Mouse (Mus musculus) limb, embryonic 10.5 days (tissue): ENCODE data around the gene Ccl2. TPM values are rescaled to one million over a fixed set of nuclear protein-coding genes. Genes with fewer than 3 reads are reported as not detected.

Experiments used
- DNase-seq: peaks from one replicate; pipeline ENCODE4 v3.0.0-alpha.2; 2017; ENCODE audit warnings: low spot score
- H3K27ac ChIP-seq: fragments of 300-500 bp; sonication (generic); 2 replicates; pipeline ENCODE4 v1.5.1; 2016; ENCODE audit warnings: mild to moderate bottlenecking
- H3K27me3 ChIP-seq: fragments of 300-500 bp; sonication (generic); 2 replicates; pipeline ENCODE4 v1.6.1; 2016; ENCODE audit warnings: low read depth, mild to moderate bottlenecking; ENCODE audit not compliant: poor library complexity, severe bottlenecking
- H3K36me3 ChIP-seq: fragments of 300-500 bp; sonication (generic); 2 replicates; pipeline ENCODE4 v1.6.1; 2016; ENCODE audit warnings: mild to moderate bottlenecking, moderate library complexity
- H3K4me1 ChIP-seq: fragments of 300-500 bp; sonication (generic); 2 replicates; pipeline ENCODE4 v1.6.1; 2016
- H3K4me3 ChIP-seq: fragments of 300-500 bp; sonication (generic); 2 replicates; pipeline ENCODE4 v1.5.1; 2016; ENCODE audit warnings: mild to moderate bottlenecking, moderate library complexity
- H3K9me3 ChIP-seq: fragments of 300-500 bp; sonication (generic); replicated peaks from 2 replicates; pipeline ENCODE4 v1.6.1; 2016; ENCODE audit warnings: mild to moderate bottlenecking
- WGBS: fragments of 180-500 bp; shearing (Covaris S2); methylation state at CpG from one replicate; pipeline ENCODE4 v1.1.7; 2016; 5-methylcytosine and 5-hydroxymethylcytosine counted together
- polyA plus RNA-seq: library from polyadenylated mRNA; unstranded; fragments of >200 nt; fragmentation: Nextera tagmentation; extraction: Ambion mirVana; gene quantifications from 2 replicates; pipeline ENCODE4 v1.2.1, GENCODE M21; 2016

Ccl2 gene
- polyA plus RNA-seq, 1 experiment from 2014 or later: not detected

- H3K27me3 ChIP-seq: no peaks in the 10 kb centered on the region
- no peaks in the 10 kb centered on the region for H3K36me3 ChIP-seq
- 96% methylated on average over 4 of the region's 4 CpGs for WGBS
- H3K27ac ChIP-seq: no peak overlapping the region
- no peaks in the 10 kb centered on the region for H3K9me3 ChIP-seq
- no peak overlapping the region for H3K4me3 ChIP-seq
- DNase-seq: no peak
- no peaks in the 10 kb centered on the region for H3K4me1 ChIP-seq
Measured at GRCm38 (mm10) chr11:82041671-82042080, 6.3 kb downstream of the Ccl2 start.

- DNase-seq: no peak
- no peak within 1 kb of the TSS for H3K27ac ChIP-seq
- no peaks in the 10 kb centered on the region for H3K27me3 ChIP-seq
- H3K9me3 ChIP-seq: no peaks in the 10 kb centered on the region
- peaks cover 6% of the 10 kb centered on the region for H3K4me1 ChIP-seq
- H3K4me3 ChIP-seq: no peak within 1 kb of the TSS
- no peaks in the 10 kb centered on the region for H3K36me3 ChIP-seq
- WGBS: 84% methylated on average over 3 of the region's 3 CpGs
Measured at GRCm38 (mm10) chr11:82045471-82045870, 10.1 kb downstream of the Ccl2 start, which contains the start of gene Ccl7. Gene Ccl7, plus strand, starts transcription at chr11:82045712.

GRCm38 (mm10) chr11:82047746-82048415 lies 12.5 kb downstream of the Ccl2 start:
- Histone ChIP-seq H3K4me3 (no peak overlapping the region), H3K9me3 (no peaks in the 10 kb centered on the region), H3K27ac (no peak overlapping the region), H3K27me3 (no peaks in the 10 kb centered on the region), H3K36me3 (no peaks in the 10 kb centered on the region), H3K4me1 (peaks cover 6% of the 10 kb centered on the region)
- DNase-seq: peak; percentile 73
- WGBS: 23% methylated on average over 6 of the region's 6 CpGs

GRCm38 (mm10) chr11:82053849-82054248 lies 18.5 kb downstream of the Ccl2 start:
- Histone ChIP-seq H3K27me3 (no peaks in the 10 kb centered on the region), H3K4me3 (no peak overlapping the region), H3K4me1 (peaks cover 10% of the 10 kb centered on the region; the same call in 1 of the 2 replicates), H3K9me3 (no peaks in the 10 kb centered on the region), H3K36me3 (no peaks in the 10 kb centered on the region), H3K27ac (no peak overlapping the region)
- 90% methylated on average over 7 of the region's 7 CpGs for WGBS
- no peak for DNase-seq

- peaks cover 10% of the 10 kb centered on the region; the same call in 1 of the 2 replicates for H3K4me1 ChIP-seq
- H3K27me3 ChIP-seq: no peaks in the 10 kb centered on the region
- no peak within 1 kb of the TSS for H3K4me3 ChIP-seq
- no peaks in the 10 kb centered on the region for H3K9me3 ChIP-seq
- DNase-seq: no peak
- no peaks in the 10 kb centered on the region for H3K36me3 ChIP-seq
- 86% methylated on average over 6 of the region's 6 CpGs for WGBS
- H3K27ac ChIP-seq: no peak within 1 kb of the TSS
Measured at GRCm38 (mm10) chr11:82057646-82058045, 22.3 kb downstream of the Ccl2 start, which contains the start of gene Ccl11. Gene Ccl11, plus strand, starts transcription at chr11:82057823.

- Histone ChIP-seq H3K27ac (no peak overlapping the region), H3K36me3 (no peaks in the 10 kb centered on the region), H3K4me1 (no peaks in the 10 kb centered on the region), H3K27me3 (no peaks in the 10 kb centered on the region), H3K4me3 (no peak overlapping the region), H3K9me3 (no peaks in the 10 kb centered on the region)
- no peak for DNase-seq
- 73% methylated on average over 3 of the region's 3 CpGs for WGBS
Measured at GRCm38 (mm10) chr11:82062226-82062625, 26.9 kb downstream of the Ccl2 start.

- no peak for DNase-seq
- WGBS: 91% methylated on average over 2 of the region's 2 CpGs
- Histone ChIP-seq H3K27me3 (no peaks in the 10 kb centered on the region), H3K36me3 (no peaks in the 10 kb centered on the region), H3K4me1 (no peaks in the 10 kb centered on the region), H3K4me3 (no peak overlapping the region), H3K27ac (no peak overlapping the region), H3K9me3 (no peaks in the 10 kb centered on the region)
Measured at GRCm38 (mm10) chr11:82063454-82063853, 28.1 kb downstream of the Ccl2 start.

GRCm38 (mm10) chr11:82066953-82067571 lies 31.7 kb downstream of the Ccl2 start:
- WGBS: 88% methylated on average over 7 of the region's 7 CpGs
- Histone ChIP-seq H3K4me1 (no peaks in the 10 kb centered on the region), H3K9me3 (no peaks in the 10 kb centered on the region), H3K27ac (no peak overlapping the region), H3K36me3 (no peaks in the 10 kb centered on the region), H3K4me3 (no peak overlapping the region), H3K27me3 (no peaks in the 10 kb centered on the region)
- DNase-seq: no peak

GRCm38 (mm10) chr11:82071076-82071475 lies 35.7 kb downstream of the Ccl2 start:
- H3K9me3 ChIP-seq: no peaks in the 10 kb centered on the region
- H3K4me1 ChIP-seq: no peaks in the 10 kb centered on the region
- no peak overlapping the region for H3K4me3 ChIP-seq
- no peak for DNase-seq
- 88% methylated on average over 3 of the region's 3 CpGs for WGBS
- no peaks in the 10 kb centered on the region for H3K27me3 ChIP-seq
- no peaks in the 10 kb centered on the region for H3K36me3 ChIP-seq
- no peak overlapping the region for H3K27ac ChIP-seq

- WGBS: 67% methylated on average over 1 of the region's 1 CpGs
- DNase-seq: no peak
- no peaks in the 10 kb centered on the region for H3K27me3 ChIP-seq
- H3K27ac ChIP-seq: no peak overlapping the region
- H3K36me3 ChIP-seq: no peaks in the 10 kb centered on the region
- no peaks in the 10 kb centered on the region for H3K4me1 ChIP-seq
- no peaks in the 10 kb centered on the region for H3K9me3 ChIP-seq
- no peak overlapping the region for H3K4me3 ChIP-seq
Measured at GRCm38 (mm10) chr11:82072374-82072773, 37.0 kb downstream of the Ccl2 start.

GRCm38 (mm10) chr11:82072984-82073383 lies 37.6 kb downstream of the Ccl2 start:
- Histone ChIP-seq H3K36me3 (no peaks in the 10 kb centered on the region), H3K27ac (no peak overlapping the region)
- 85% methylated on average over 3 of the region's 3 CpGs for WGBS

GRCm38 (mm10) chr11:82073686-82074085 lies 38.3 kb downstream of the Ccl2 start:
- no peaks in the 10 kb centered on the region for H3K27me3 ChIP-seq
- H3K9me3 ChIP-seq: no peaks in the 10 kb centered on the region
- H3K36me3 ChIP-seq: no peaks in the 10 kb centered on the region
- no peak overlapping the region for H3K27ac ChIP-seq
- WGBS: 94% methylated on average over 3 of the region's 3 CpGs
- no peak overlapping the region for H3K4me3 ChIP-seq
- no peaks in the 10 kb centered on the region for H3K4me1 ChIP-seq
- no peak for DNase-seq

More at GRCm38 (mm10) chr11:82072984-82073383, 37.6 kb downstream of the Ccl2 start:
- Histone ChIP-seq H3K4me1 (no peaks in the 10 kb centered on the region), H3K4me3 (no peak overlapping the region), H3K9me3 (no peaks in the 10 kb centered on the region), H3K27me3 (no peaks in the 10 kb centered on the region)
- DNase-seq: no peak

- Histone ChIP-seq H3K27me3 (no peaks in the 10 kb centered on the region), H3K4me3 (no peak overlapping the region), H3K36me3 (no peaks in the 10 kb centered on the region), H3K4me1 (no peaks in the 10 kb centered on the region), H3K9me3 (no peaks in the 10 kb centered on the region), H3K27ac (no peak overlapping the region)
- DNase-seq: no peak
- 69% methylated on average over 3 of the region's 3 CpGs for WGBS
Measured at GRCm38 (mm10) chr11:82077031-82077430, 41.7 kb downstream of the Ccl2 start.
